Mouse (Mus musculus) hindbrain, embryonic 13.5 days (tissue): ENCODE data around the gene Ptgdr. TPM values are rescaled to one million over a fixed set of nuclear protein-coding genes. Genes with fewer than 3 reads are reported as not detected.
"Not testable (repeated sequence)": the region's sequence is repeated elsewhere in the genome, so short reads cannot be mapped to it uniquely, and the experiment has no call there.

Experiments
- ATAC-seq: fragments of 200-750 bp; cut with Nextera tagmentation; 2 replicates; pipeline ENCODE4 v1.8.0; 2017; ENCODE audit warnings: moderate TSS enrichment; ENCODE audit not compliant: low FRiP score
- H3K27ac ChIP-seq: fragments of 300-500 bp; sonication (generic); 2 replicates; pipeline ENCODE4 v1.5.1; 2015; ENCODE audit warnings: inconsistent platforms, mild to moderate bottlenecking, moderate library complexity
- H3K27me3 ChIP-seq: fragments of 300-500 bp; sonication (generic); 2 replicates; pipeline ENCODE4 v1.6.1; 2015; ENCODE audit warnings: mild to moderate bottlenecking, inconsistent platforms
- H3K36me3 ChIP-seq: fragments of 300-500 bp; sonication (generic); 2 replicates; pipeline ENCODE4 v1.6.1; 2015; ENCODE audit warnings: mild to moderate bottlenecking, inconsistent platforms
- H3K4me1 ChIP-seq: fragments of 300-500 bp; sonication (generic); replicated peaks from 2 replicates; pipeline ENCODE4 v1.6.1; 2015; ENCODE audit warnings: inconsistent platforms
- H3K4me2 ChIP-seq: fragments of 300-500 bp; sonication (generic); 2 replicates; pipeline ENCODE4 v1.6.1; 2015; ENCODE audit warnings: inconsistent platforms, mild to moderate bottlenecking, moderate library complexity
- H3K4me3 ChIP-seq: fragments of 300-500 bp; sonication (generic); 2 replicates; pipeline ENCODE4 v1.5.1; 2015; ENCODE audit warnings: mild to moderate bottlenecking, inconsistent platforms
- H3K9ac ChIP-seq: fragments of 300-500 bp; sonication (generic); 2 replicates; pipeline ENCODE4 v1.6.1; 2015; ENCODE audit warnings: mild to moderate bottlenecking, inconsistent platforms
- H3K9me3 ChIP-seq: fragments of 300-500 bp; sonication (generic); 2 replicates; pipeline ENCODE4 v1.6.1; 2016; ENCODE audit warnings: inconsistent platforms
- WGBS: fragments of 180-500 bp; shearing (Covaris S2); methylation state at CpG from one replicate; pipeline ENCODE4 v1.1.7; 2015; 5-methylcytosine and 5-hydroxymethylcytosine counted together
- polyA plus RNA-seq: library from polyadenylated mRNA; unstranded; fragments of >200 nt; fragmentation: Nextera tagmentation; extraction: Ambion mirVana; gene quantifications from 2 replicates; pipeline ENCODE4 v1.2.1, GENCODE M21; 2015

The Ptgdr gene
- polyA plus RNA-seq, result 0.16 and 0.26 TPM in 2 replicates

GRCm38 (mm10) chr14:44858868-44859613, at the start of gene Ptgdr:
Gene Ptgdr, minus strand, starts transcription at chr14:44859375.
- H3K4me2 ChIP-seq, result peak within 1 kb of the TSS; percentile 62
- no peaks in the 10 kb centered on the region for H3K9me3 ChIP-seq
- H3K4me1 ChIP-seq, result peaks cover 7% of the 10 kb centered on the region
- peak within 1 kb of the TSS; percentile 38 for H3K4me3 ChIP-seq
- peak; percentile 54 for ATAC-seq
- peak within 1 kb of the TSS; percentile 71 for H3K9ac ChIP-seq
- no peaks in the 10 kb centered on the region for H3K36me3 ChIP-seq
- peaks cover 31% of the 10 kb centered on the region for H3K27me3 ChIP-seq
- 1% methylated on average over 32 of the region's 32 CpGs for WGBS
- H3K27ac ChIP-seq, result no peak within 1 kb of the TSS

- 94% methylated on average over 5 of the region's 5 CpGs for WGBS
- Histone ChIP-seq H3K4me2 (no peak overlapping the region), H3K9me3 (no peaks in the 10 kb centered on the region), H3K36me3 (no peaks in the 10 kb centered on the region), H3K27me3 (no peaks in the 10 kb centered on the region), H3K4me3 (no peak overlapping the region), H3K27ac (no peak overlapping the region), H3K4me1 (no peaks in the 10 kb centered on the region), H3K9ac (no peak overlapping the region)
- no peak for ATAC-seq
These were observed 48.6 kb upstream of the Ptgdr start for GRCm38 (mm10) chr14:44907774-44908173.

GRCm38 (mm10) chr14:44904199-44904598, 45.0 kb upstream of the Ptgdr start:
- Histone ChIP-seq H3K9ac (no peak overlapping the region), H3K4me1 (no peaks in the 10 kb centered on the region), H3K27me3 (no peaks in the 10 kb centered on the region), H3K9me3 (no peaks in the 10 kb centered on the region), H3K27ac (no peak overlapping the region), H3K4me2 (no peak overlapping the region), H3K36me3 (no peaks in the 10 kb centered on the region), H3K4me3 (no peak overlapping the region)
- 78% methylated on average over 4 of the region's 4 CpGs for WGBS
- no peak for ATAC-seq

GRCm38 (mm10) chr14:44901735-44902134, 42.6 kb upstream of the Ptgdr start:
- not testable (repeated sequence) for ATAC-seq

GRCm38 (mm10) chr14:44891387-44892132, 32.4 kb upstream of the Ptgdr start:
- Histone ChIP-seq H3K27ac (no peak overlapping the region), H3K9me3 (no peaks in the 10 kb centered on the region), H3K4me3 (no peak overlapping the region), H3K27me3 (no peaks in the 10 kb centered on the region), H3K4me1 (no peaks in the 10 kb centered on the region), H3K4me2 (no peak overlapping the region), H3K9ac (no peak overlapping the region), H3K36me3 (no peaks in the 10 kb centered on the region)
- ATAC-seq, result no peak
- WGBS, result 68% methylated on average over 7 of the region's 7 CpGs

More at GRCm38 (mm10) chr14:44901735-44902134, 42.6 kb upstream of the Ptgdr start:
- H3K4me2 ChIP-seq, H3K9me3 ChIP-seq, H3K4me3 ChIP-seq, H3K36me3 ChIP-seq, H3K27ac ChIP-seq, H3K27me3 ChIP-seq, H3K9ac ChIP-seq, H3K4me1 ChIP-seq: not testable (repeated sequence)

GRCm38 (mm10) chr14:44869686-44870085, 10.5 kb upstream of the Ptgdr start:
- WGBS, result 84% methylated on average over 6 of the region's 6 CpGs
- H3K27me3 ChIP-seq, result no peaks in the 10 kb centered on the region
- no peaks in the 10 kb centered on the region for H3K36me3 ChIP-seq
- no peaks in the 10 kb centered on the region for H3K4me1 ChIP-seq
- H3K27ac ChIP-seq, result no peak overlapping the region
- no peak overlapping the region for H3K9ac ChIP-seq
- H3K9me3 ChIP-seq, result no peaks in the 10 kb centered on the region
- no peak for ATAC-seq
- H3K4me3 ChIP-seq, result no peak overlapping the region
- H3K4me2 ChIP-seq, result no peak overlapping the region

- Histone ChIP-seq H3K4me1 (no peaks in the 10 kb centered on the region), H3K4me2 (no peak overlapping the region), H3K27ac (no peak overlapping the region), H3K27me3 (no peaks in the 10 kb centered on the region), H3K4me3 (no peak overlapping the region), H3K9me3 (no peaks in the 10 kb centered on the region), H3K9ac (no peak overlapping the region), H3K36me3 (no peaks in the 10 kb centered on the region)
- ATAC-seq, result no peak
- WGBS, result 94% methylated on average over 8 of the region's 8 CpGs
These were observed 6.5 kb upstream of the Ptgdr start for GRCm38 (mm10) chr14:44865661-44866060.

GRCm38 (mm10) chr14:44863086-44863485, 3.9 kb upstream of the Ptgdr start:
- Histone ChIP-seq H3K9ac (no peak overlapping the region), H3K4me3 (no peak overlapping the region), H3K27me3 (peaks cover 24% of the 10 kb centered on the region), H3K36me3 (no peaks in the 10 kb centered on the region), H3K4me1 (peaks cover 7% of the 10 kb centered on the region), H3K4me2 (no peak overlapping the region), H3K27ac (no peak overlapping the region), H3K9me3 (no peaks in the 10 kb centered on the region)
- WGBS, result 63% methylated on average over 4 of the region's 4 CpGs
- ATAC-seq, result no peak

- no peak overlapping the region for H3K9ac ChIP-seq
- peaks cover 31% of the 10 kb centered on the region for H3K27me3 ChIP-seq
- H3K4me2 ChIP-seq, result no peak overlapping the region
- WGBS, result 66% methylated on average over 3 of the region's 3 CpGs
- H3K36me3 ChIP-seq, result no peaks in the 10 kb centered on the region
- H3K4me3 ChIP-seq, result no peak overlapping the region
- H3K27ac ChIP-seq, result no peak overlapping the region
- H3K4me1 ChIP-seq, result peaks cover 7% of the 10 kb centered on the region
- no peak for ATAC-seq
- H3K9me3 ChIP-seq, result no peaks in the 10 kb centered on the region
These were observed 2.0 kb upstream of the Ptgdr start for GRCm38 (mm10) chr14:44861161-44861560.

GRCm38 (mm10) chr14:44858372-44858771, 803 bp downstream of the Ptgdr start:
- peak; percentile 53; the same call in 1 of the 2 replicates for ATAC-seq
- peak overlapping the region; percentile 62 for H3K4me2 ChIP-seq
- H3K36me3 ChIP-seq, result no peaks in the 10 kb centered on the region
- H3K9me3 ChIP-seq, result no peaks in the 10 kb centered on the region
- peaks cover 31% of the 10 kb centered on the region for H3K27me3 ChIP-seq
- H3K27ac ChIP-seq, result no peak overlapping the region
- no peak overlapping the region for H3K9ac ChIP-seq
- peak overlapping the region; percentile 38 for H3K4me3 ChIP-seq
- WGBS, result 18% methylated on average over 12 of the region's 12 CpGs
- H3K4me1 ChIP-seq, result peaks cover 7% of the 10 kb centered on the region

GRCm38 (mm10) chr14:44850637-44851036, 8.5 kb downstream of the Ptgdr start:
- H3K27me3 ChIP-seq, H3K9ac ChIP-seq, H3K9me3 ChIP-seq, H3K27ac ChIP-seq, H3K4me2 ChIP-seq, H3K4me3 ChIP-seq, H3K36me3 ChIP-seq, H3K4me1 ChIP-seq: not testable (repeated sequence)
- WGBS, result 2% methylated on average over 3 of the region's 3 CpGs
- ATAC-seq, result peak; percentile 86

GRCm38 (mm10) chr14:44847740-44848139, 11.4 kb downstream of the Ptgdr start:
- ATAC-seq, result no peak

More at GRCm38 (mm10) chr14:44847740-44848139, 11.4 kb downstream of the Ptgdr start:
- H3K9ac ChIP-seq, result no peak overlapping the region
- no peak overlapping the region for H3K4me2 ChIP-seq
- no peaks in the 10 kb centered on the region for H3K27me3 ChIP-seq
- no peak overlapping the region for H3K27ac ChIP-seq
- no peaks in the 10 kb centered on the region for H3K9me3 ChIP-seq
- H3K36me3 ChIP-seq, result no peaks in the 10 kb centered on the region
- H3K4me3 ChIP-seq, result no peak overlapping the region
- 91% methylated on average over 2 of the region's 2 CpGs for WGBS
- peaks cover 10% of the 10 kb centered on the region for H3K4me1 ChIP-seq
